ENCODE assay signal across 8 mouse cellular contexts in genomic region chr19:55741439-55741928, GRCm38 (mm10). TPM values are rescaled to one million over a fixed set of nuclear protein-coding genes. Genes with fewer than 3 reads are reported as not detected.
DNase-seq lines count a peak whose midpoint lies in the region; ATAC-seq and TF ChIP-seq lines count a peak whose summit lies in the region.

Tcf7l2 (plus strand) TSS chr19:55741820.

- no peak for TF ChIP-seq CTCF in thymus, adult 2 months (IDR thresholded peaks at IDR 0.05; ENCODE audit: borderline replicate concordance, control insufficient read depth, extremely low read depth, insufficient read depth, low read length, poor library complexity)

- peak within 1 kb of the TSS; percentile 71 for H3K9ac ChIP-seq in ES-E14 (ENCODE audit: insufficient read depth, low read depth, low read length, poor library complexity, severe bottlenecking)
- peak within 1 kb of the TSS; percentile 82 for H3K9ac ChIP-seq in lung, embryonic 16.5 days (ENCODE audit: low read length)

- H3K4me2 ChIP-seq in lung, embryonic 16.5 days (ENCODE audit: low read depth, low read length) = peak within 1 kb of the TSS; percentile 72

- no peaks in the 10 kb centered on the region for H3K27me3 ChIP-seq in hindbrain, embryonic 10.5 days (ENCODE audit: insufficient read depth, poor library complexity, severe bottlenecking)
- no peaks in the 10 kb centered on the region for H3K27me3 ChIP-seq in lung, embryonic 16.5 days (ENCODE audit: control insufficient read depth, insufficient read depth, low read depth, low read length)
- no peaks in the 10 kb centered on the region; the same call in 1 of the 2 replicates for H3K27me3 ChIP-seq in thymus, adult 2 months (ENCODE audit: control insufficient read depth, insufficient read depth, low read length)

- ATAC-seq in lung, embryonic 16.5 days (ENCODE audit: low read depth) = peak; percentile 92

- peaks cover 2 to 8% of the 10 kb centered on the region in 2 experiments; a peak in 3 of 4 replicates for H3K4me1 ChIP-seq in ES-E14 (ENCODE audit: control insufficient read depth in 2 of 2, insufficient read depth in 2 of 2, low read length in 2 of 2, poor library complexity in 1 of 2)
- peaks cover 58% of the 10 kb centered on the region for H3K4me1 ChIP-seq in hindbrain, embryonic 10.5 days (replicated peaks)
- H3K4me1 ChIP-seq in lung, embryonic 16.5 days (replicated peaks; ENCODE audit: control insufficient read depth, insufficient read depth, low read length) = peaks cover 19% of the 10 kb centered on the region
- H3K4me1 ChIP-seq in thymus, adult 2 months (replicated peaks; ENCODE audit: control insufficient read depth, insufficient read depth, low read length) = peaks cover 15% of the 10 kb centered on the region

- H3K27ac ChIP-seq in ES-E14 (ENCODE audit: insufficient read depth, low read depth, low read length, poor library complexity, severe bottlenecking) = peak within 1 kb of the TSS; percentile 78
- H3K27ac ChIP-seq in hindbrain, embryonic 10.5 days = peak within 1 kb of the TSS; percentile 99
- peak within 1 kb of the TSS; percentile 96 for H3K27ac ChIP-seq in lung, embryonic 16.5 days (ENCODE audit: low read length)
- H3K27ac ChIP-seq in thymus, adult 2 months (ENCODE audit: control insufficient read depth, insufficient read depth, low read length) = no peak within 1 kb of the TSS

- in situ Hi-C loops in ES-E14 (cut with MboI; ENCODE audit: low sequenced_read_pairs in 2 of 2, unreplicated experiment in 2 of 2) = no loop called here

- peak; percentile 94 for DNase-seq in ES-E14 (ENCODE audit: low read depth, low spot score)
- DNase-seq in cerebellum, adult 18-20 months = peak; percentile 25 to 29
- DNase-seq in frontal cortex, adult 2 months (ENCODE audit: extremely low spot score in 1 of 2, low spot score in 1 of 2) = peak; percentile 20 to 67
- peak; percentile 95 for DNase-seq in hindbrain, embryonic 10.5 days (ENCODE audit: low spot score)
- DNase-seq in layer of hippocampus, adult 9-11 months = peak; percentile 86
- peak; percentile 86 for DNase-seq in ovary, adult 18-20 months (ENCODE audit: low spot score)
- DNase-seq in thymus, adult 2 months = peak; percentile 72

- peak within 1 kb of the TSS; percentile 98 to 99 for H3K4me3 ChIP-seq in ES-E14 (ENCODE audit: insufficient read depth in 1 of 2, low read depth in 1 of 2, low read length in 2 of 2, poor library complexity in 1 of 2, severe bottlenecking in 1 of 2)
- peak within 1 kb of the TSS; percentile 87 for H3K4me3 ChIP-seq in hindbrain, embryonic 10.5 days
- peak within 1 kb of the TSS; percentile 66 for H3K4me3 ChIP-seq in lung, embryonic 16.5 days (ENCODE audit: low read length)
- peak within 1 kb of the TSS; percentile 71 for H3K4me3 ChIP-seq in thymus, adult 2 months (ENCODE audit: control insufficient read depth, insufficient read depth, low read length)

- under 1% methylated on average over 42 of the region's 42 CpGs for WGBS in hindbrain, embryonic 10.5 days
- 0% methylated on average over 34 of the region's 42 CpGs for WGBS in lung, embryonic 16.5 days
- whole genome bisulfite sequencing in thymus, adult 2 months = 1% methylated on average over 42 of the region's 42 CpGs

- TF ChIP-seq POLR2A in thymus, adult 2 months (IDR thresholded peaks at IDR 0.05; ENCODE audit: control insufficient read depth, extremely low read depth, insufficient read depth, low read length, poor library complexity) = peak; percentile 49; the same call in 1 of the 2 replicates

- no peaks in the 10 kb centered on the region for H3K36me3 ChIP-seq in ES-E14 (ENCODE audit: control insufficient read depth, insufficient read depth, low read length, poor library complexity, severe bottlenecking)
- H3K36me3 ChIP-seq in hindbrain, embryonic 10.5 days = no peaks in the 10 kb centered on the region
- H3K36me3 ChIP-seq in lung, embryonic 16.5 days (ENCODE audit: control insufficient read depth, insufficient read depth, low read length) = no peaks in the 10 kb centered on the region
- no peaks in the 10 kb centered on the region for H3K36me3 ChIP-seq in thymus, adult 2 months (ENCODE audit: control insufficient read depth, insufficient read depth, low read length)

- no peaks in the 10 kb centered on the region for H3K9me3 ChIP-seq in ES-E14 (ENCODE audit: control insufficient read depth, insufficient read depth, low read depth, low read length)
- H3K9me3 ChIP-seq in hindbrain, embryonic 10.5 days = no peaks in the 10 kb centered on the region
- H3K9me3 ChIP-seq in lung, embryonic 16.5 days (ENCODE audit: control insufficient read depth, low read length) = no peaks in the 10 kb centered on the region

TF ChIP-seq in ES-E14, 5 proteins besides CTCF, POLR2A, EP300 and RAD21:
- TF ChIP-seq HCFC1 (IDR thresholded peaks at IDR 0.05; ENCODE audit: borderline replicate concordance, insufficient read depth, low read length) (no peak), CHD2 (IDR thresholded peaks at IDR 0.05; ENCODE audit: low read depth, low read length) (no peak), MAFK (IDR thresholded peaks at IDR 0.05; ENCODE audit: insufficient read depth, low read depth, low read length) (no peak), ZC3H11A (IDR thresholded peaks at IDR 0.05; ENCODE audit: borderline replicate concordance, low read depth, low read length) (no peak), ZNF384 (IDR thresholded peaks at IDR 0.05; ENCODE audit: low read depth, low read length) (no peak)

RNA-seq across cellular contexts. Expression of gene Tcf7l2, which starts in this region (rescaled TPM):
- total RNA-seq in ES-E14 (2012; rRNA removed) = 3.0 TPM in 2 replicates
- polyA plus RNA-seq in frontal cortex, adult 2 months (2012; rRNA removed) = 7.3 and 7.9 TPM in 2 replicates
- polyA plus RNA-seq in hindbrain, embryonic 10.5 days (2016; fragmentation: Nextera tagmentation; extraction: Ambion mirVana) = 58.6 and 61.0 TPM in 2 replicates
- polyA plus RNA-seq in lung, embryonic 16.5 days (2015; fragmentation: Nextera tagmentation; extraction: Ambion mirVana) = 41.0 and 50.7 TPM in 2 replicates
- polyA plus RNA-seq in thymus, adult 2 months (2012; rRNA removed) = 7.6 and 10.2 TPM in 2 replicates

Comparison
In these comparisons a context has a peak if more than half of its experiments do, and no peak if none do; other contexts are left out.
1. DNase-seq: peak in every context shown above with its lines; median percentile 95 in hindbrain, embryonic 10.5 days; 94 in ES-E14; 86 in layer of hippocampus, adult 9-11 months; 86 in ovary, adult 18-20 months; 72 in thymus, adult 2 months; 44 in frontal cortex, adult 2 months; 27 in cerebellum, adult 18-20 months.